Mouse (Mus musculus) bone marrow, adult 2 months (tissue): Measurements from ENCODE around the gene Trim24. TPM values are rescaled to one million over a fixed set of nuclear protein-coding genes. Genes with fewer than 3 reads are reported as not detected.

ENCODE experiments used
- H3K27ac ChIP-seq: fragments of 200-500 bp; 2 replicates; pipeline ENCODE4 v1.5.1; 2012; ENCODE audit warnings: low read depth, mild to moderate bottlenecking, control low read depth, inconsistent platforms, low read length; ENCODE audit not compliant: control insufficient read depth, poor library complexity, insufficient read depth
- H3K4me1 ChIP-seq: fragments of 200-500 bp; 2 replicates; pipeline ENCODE4 v1.6.1; 2011; ENCODE audit warnings: low read length; ENCODE audit not compliant: control insufficient read depth, insufficient read depth
- H3K4me3 ChIP-seq: fragments of 200-500 bp; replicated peaks from 2 replicates; pipeline ENCODE3; 2011; ENCODE audit warnings: mild to moderate bottlenecking, low read depth, low read length, control low read depth; ENCODE audit not compliant: control insufficient read depth
- CTCF ChIP-seq: fragments of 200-500 bp; IDR thresholded peaks from 2 replicates; pipeline ENCODE4 v1.5.1; 2011; ENCODE audit warnings: low read length, control low read depth; ENCODE audit not compliant: control insufficient read depth, insufficient read depth
- POLR2A ChIP-seq: fragments of 200-500 bp; IDR thresholded peaks from 2 replicates; pipeline ENCODE4 v1.6.1; 2011; ENCODE audit warnings: low read depth, mild to moderate bottlenecking, control low read depth, low read length, borderline replicate concordance; ENCODE audit not compliant: control insufficient read depth
- WGBS: fragments of 180-500 bp; shearing (Covaris S2); methylation state at CpG from one replicate; pipeline ENCODE4 v1.1.7; 2018; 5-methylcytosine and 5-hydroxymethylcytosine counted together
- polyA plus RNA-seq: library from polyadenylated mRNA; stranded (reverse); fragments of >200 nt; gene quantifications from 2 replicates; pipeline ENCODE4 v1.2.4, GENCODE M21; 2011; ENCODE audit warnings: low replicate concordance; ENCODE audit not compliant: missing spikeins, insufficient read depth, insufficient read length

The Trim24 gene
- polyA plus RNA-seq, 1 experiment, result 19.7 TPM

- Histone ChIP-seq H3K4me1 (no peaks in the 10 kb centered on the region), H3K27ac (no peak overlapping the region), H3K4me3 (no peak overlapping the region)
- WGBS, result 72% methylated on average over 4 of the region's 4 CpGs
- TF ChIP-seq POLR2A (no peak), CTCF (no peak)
These were observed 12.5 kb upstream of the Trim24 start for GRCm38 (mm10) chr6:37858126-37858525.

- no peak overlapping the region for H3K27ac ChIP-seq
- H3K4me1 ChIP-seq, result no peaks in the 10 kb centered on the region
- TF ChIP-seq POLR2A (no peak), CTCF (no peak)
- 64% methylated on average over 7 of the region's 7 CpGs for WGBS
- no peak overlapping the region for H3K4me3 ChIP-seq
These were observed 7.7 kb upstream of the Trim24 start for GRCm38 (mm10) chr6:37862893-37863292.

GRCm38 (mm10) chr6:37863961-37864730 is 6.5 kb upstream of the Trim24 start:
- no peak overlapping the region for H3K27ac ChIP-seq
- H3K4me3 ChIP-seq, result no peak overlapping the region
- no peaks in the 10 kb centered on the region for H3K4me1 ChIP-seq
- TF ChIP-seq CTCF, result no peak
- TF ChIP-seq POLR2A, result no peak
- WGBS, result 78% methylated on average over 2 of the region's 2 CpGs

- TF ChIP-seq POLR2A, result no peak
- TF ChIP-seq CTCF, result no peak
- H3K4me3 ChIP-seq, result peak overlapping the region; percentile 73
- under 1% methylated on average over 67 of the region's 70 CpGs for WGBS
- H3K27ac ChIP-seq, result peak overlapping the region; percentile 98
- H3K4me1 ChIP-seq, result no peaks in the 10 kb centered on the region
These were observed 683 bp downstream of the Trim24 start for GRCm38 (mm10) chr6:37871137-37871851.

GRCm38 (mm10) chr6:37872861-37873260 is 2.2 kb downstream of the Trim24 start:
- 78% methylated on average over 1 of the region's 1 CpGs for WGBS
- no peak for TF ChIP-seq CTCF
- TF ChIP-seq POLR2A, result no peak

GRCm38 (mm10) chr6:37873731-37874130 is 3.1 kb downstream of the Trim24 start:
- H3K4me3 ChIP-seq, result no peak overlapping the region
- TF ChIP-seq CTCF (no peak), POLR2A (no peak)

More at GRCm38 (mm10) chr6:37872861-37873260, 2.2 kb downstream of the Trim24 start:
- no peak overlapping the region for H3K4me3 ChIP-seq
- no peak overlapping the region for H3K27ac ChIP-seq
- no peaks in the 10 kb centered on the region for H3K4me1 ChIP-seq

GRCm38 (mm10) chr6:37878206-37878605 is 7.6 kb downstream of the Trim24 start:
- 88% methylated on average over 1 of the region's 1 CpGs for WGBS
- Histone ChIP-seq H3K27ac (no peak overlapping the region), H3K4me1 (no peaks in the 10 kb centered on the region), H3K4me3 (no peak overlapping the region)
- TF ChIP-seq POLR2A (no peak), CTCF (no peak)

More at GRCm38 (mm10) chr6:37873731-37874130, 3.1 kb downstream of the Trim24 start:
- Histone ChIP-seq H3K4me1 (no peaks in the 10 kb centered on the region), H3K27ac (no peak overlapping the region)

DNA sequence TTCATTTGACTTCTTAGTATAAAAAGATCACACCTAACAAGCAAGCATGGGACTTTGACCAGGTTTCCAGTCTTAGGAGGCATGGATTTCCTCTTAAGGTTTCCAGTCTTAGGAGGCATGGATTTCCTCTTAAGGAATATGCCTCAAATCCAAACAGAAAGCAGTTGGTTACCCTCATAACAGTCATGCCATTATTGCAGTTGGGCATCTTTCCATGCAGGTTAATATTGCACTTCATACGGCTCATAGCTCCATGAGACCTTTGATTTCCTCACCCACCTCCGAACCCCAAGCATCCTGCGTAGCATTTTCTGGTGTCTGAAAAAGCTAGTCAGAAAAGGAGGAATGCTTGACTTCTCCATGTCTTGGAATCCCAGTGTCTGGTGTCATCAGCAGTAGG is 10.0 kb downstream of the Trim24 start:
- TF ChIP-seq POLR2A (no peak), CTCF (no peak)
- WGBS, result 91% methylated on average over 3 of the region's 3 CpGs
- H3K4me3 ChIP-seq, result no peak overlapping the region
- H3K4me1 ChIP-seq, result no peaks in the 10 kb centered on the region
- no peak overlapping the region for H3K27ac ChIP-seq

DNA sequence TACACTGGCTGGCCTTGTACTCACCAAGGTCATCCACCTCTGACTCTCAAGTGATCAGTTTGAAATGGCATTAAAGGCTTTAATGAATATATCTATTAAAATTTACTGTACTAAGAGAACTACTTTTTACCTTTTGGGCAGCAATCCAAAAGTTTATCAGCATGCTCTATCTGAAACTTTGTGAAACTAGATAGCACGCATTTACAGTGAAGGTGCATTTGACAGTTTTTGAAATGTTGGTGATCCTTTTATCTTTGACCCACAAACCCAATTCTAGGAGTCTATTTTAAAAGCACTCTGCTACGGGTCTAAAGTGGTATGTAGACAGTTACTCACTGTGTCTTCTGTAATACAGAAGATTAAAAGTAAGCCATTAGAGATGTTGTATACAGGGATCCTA is 23.0 kb downstream of the Trim24 start:
- 60% methylated on average over 2 of the region's 2 CpGs for WGBS
- Histone ChIP-seq H3K4me1 (no peaks in the 10 kb centered on the region), H3K4me3 (no peak overlapping the region), H3K27ac (no peak overlapping the region)
- TF ChIP-seq CTCF, result no peak
- TF ChIP-seq POLR2A, result no peak
